Mouse (Mus musculus): ENCODE measurements around the gene Dnajc13. TPM values are rescaled to one million over a fixed set of nuclear protein-coding genes. Genes with fewer than 3 reads are reported as not detected.

Dnajc13 gene
- polyA plus RNA-seq, 1 experiment from 2014 or later: 20.8 TPM

DNA sequence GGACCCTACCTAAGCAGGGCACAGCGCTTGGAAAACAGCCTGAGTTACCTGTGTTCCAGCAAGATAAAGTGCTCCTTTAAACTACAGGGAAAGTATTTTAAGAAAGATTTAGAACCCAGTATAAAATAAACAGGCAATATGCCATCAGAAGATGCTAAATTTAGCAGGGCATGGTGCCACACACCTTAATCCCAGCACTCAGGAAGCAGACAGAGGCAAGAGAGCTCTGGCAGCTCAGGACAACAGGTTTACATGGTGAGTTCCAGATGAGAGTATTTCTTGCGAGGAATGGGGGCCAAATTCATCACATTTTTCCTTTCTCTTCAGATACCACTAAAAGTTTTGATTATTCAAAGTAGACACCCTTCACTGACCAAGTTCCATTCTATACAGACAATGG lies 68.8 kb downstream of the Dnajc13 start:
- Histone ChIP-seq H3K9me3 (replicated peaks; ENCODE audit: low read length) (no peaks in the 10 kb centered on the region), H3K27ac (no peak overlapping the region), H3K4me2 (ENCODE audit: low read length) (no peak overlapping the region), H3K27me3 (ENCODE audit: insufficient read depth, low read length) (no peaks in the 10 kb centered on the region), H3K4me1 (replicated peaks; ENCODE audit: insufficient read depth, low read length) (no peaks in the 10 kb centered on the region), H3K9ac (ENCODE audit: low read depth, low read length) (no peak overlapping the region), H3K36me3 (ENCODE audit: insufficient read depth, low read length) (peaks cover 62% of the 10 kb centered on the region), H3K4me3 (replicated peaks; ENCODE audit: low read depth, low read length) (no peak overlapping the region)
- WGBS: 92% methylated on average over 2 of the region's 2 CpGs
- DNase-seq (ENCODE audit: low spot score): no peak
- TF ChIP-seq CTCF (IDR thresholded peaks at IDR 0.05; ENCODE audit: low read depth): no peak
- no peak for ATAC-seq (replicated peaks; ENCODE audit: low FRiP score, low read depth)

DNA sequence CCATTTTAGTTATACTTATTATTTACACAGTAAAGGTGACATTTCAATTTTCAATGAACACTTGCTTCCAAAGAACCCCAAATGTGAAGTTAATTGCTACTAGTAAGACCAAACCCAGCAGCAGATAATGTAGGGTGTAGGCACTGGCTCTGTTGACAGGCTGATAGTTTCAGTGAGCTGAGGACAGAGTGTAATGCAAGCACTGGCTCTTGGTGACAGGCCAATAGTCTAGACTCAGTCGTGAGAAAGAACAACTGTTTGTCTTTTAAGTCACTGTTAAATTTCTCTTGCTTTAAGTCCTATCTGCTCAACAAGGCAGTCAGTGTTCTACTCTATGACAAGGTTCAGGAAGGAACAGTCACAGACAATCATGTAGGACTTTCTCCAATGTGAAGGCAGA lies 69.4 kb downstream of the Dnajc13 start:
- ATAC-seq (replicated peaks; ENCODE audit: low FRiP score, low read depth) (no peak), DNase-seq (ENCODE audit: low spot score) (no peak)
- no peak overlapping the region for H3K27ac ChIP-seq
- peaks cover 66% of the 10 kb centered on the region for H3K36me3 ChIP-seq (ENCODE audit: insufficient read depth, low read length)
- WGBS: 84% methylated on average over 1 of the region's 1 CpGs
- H3K4me1 ChIP-seq (replicated peaks; ENCODE audit: insufficient read depth, low read length): no peaks in the 10 kb centered on the region
- no peaks in the 10 kb centered on the region for H3K27me3 ChIP-seq (ENCODE audit: insufficient read depth, low read length)
- no peak overlapping the region for H3K4me2 ChIP-seq (ENCODE audit: low read length)
- H3K9me3 ChIP-seq (replicated peaks; ENCODE audit: low read length): no peaks in the 10 kb centered on the region
- TF ChIP-seq CTCF (IDR thresholded peaks at IDR 0.05; ENCODE audit: low read depth): no peak
- H3K9ac ChIP-seq (ENCODE audit: low read depth, low read length): no peak overlapping the region
- no peak overlapping the region for H3K4me3 ChIP-seq (replicated peaks; ENCODE audit: low read depth, low read length)

DNA sequence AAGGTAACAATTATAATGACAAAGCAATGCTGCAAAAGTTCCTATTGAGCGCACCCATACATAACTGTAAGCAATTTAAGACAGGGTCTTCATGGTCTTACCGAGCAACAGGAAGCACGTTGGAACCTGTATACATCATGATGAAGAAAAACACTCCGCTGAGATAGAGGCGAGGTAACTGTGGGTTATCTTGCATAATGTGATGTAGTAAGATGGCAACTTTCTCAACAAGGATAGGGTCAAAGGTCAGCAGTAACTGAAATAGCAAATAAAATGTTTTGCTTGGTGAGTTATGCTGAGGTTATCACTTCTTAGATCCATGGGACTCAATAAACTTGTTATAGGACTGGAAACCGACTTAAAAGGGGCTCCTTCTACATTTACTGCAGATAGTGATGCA lies 70.2 kb downstream of the Dnajc13 start:
- H3K4me3 ChIP-seq (replicated peaks; ENCODE audit: low read depth, low read length): no peak overlapping the region
- no peaks in the 10 kb centered on the region for H3K9me3 ChIP-seq (replicated peaks; ENCODE audit: low read length)
- no peaks in the 10 kb centered on the region for H3K4me1 ChIP-seq (replicated peaks; ENCODE audit: insufficient read depth, low read length)
- WGBS: 90% methylated on average over 6 of the region's 6 CpGs
- no peak for TF ChIP-seq CTCF (IDR thresholded peaks at IDR 0.05; ENCODE audit: low read depth)
- H3K27me3 ChIP-seq (ENCODE audit: insufficient read depth, low read length): no peaks in the 10 kb centered on the region
- DNase-seq (ENCODE audit: low spot score): no peak
- H3K4me2 ChIP-seq (ENCODE audit: low read length): no peak overlapping the region
- H3K36me3 ChIP-seq (ENCODE audit: insufficient read depth, low read length): peaks cover 61% of the 10 kb centered on the region
- no peak for ATAC-seq (replicated peaks; ENCODE audit: low FRiP score, low read depth)
- no peak overlapping the region for H3K27ac ChIP-seq
- no peak overlapping the region for H3K9ac ChIP-seq (ENCODE audit: low read depth, low read length)

DNA sequence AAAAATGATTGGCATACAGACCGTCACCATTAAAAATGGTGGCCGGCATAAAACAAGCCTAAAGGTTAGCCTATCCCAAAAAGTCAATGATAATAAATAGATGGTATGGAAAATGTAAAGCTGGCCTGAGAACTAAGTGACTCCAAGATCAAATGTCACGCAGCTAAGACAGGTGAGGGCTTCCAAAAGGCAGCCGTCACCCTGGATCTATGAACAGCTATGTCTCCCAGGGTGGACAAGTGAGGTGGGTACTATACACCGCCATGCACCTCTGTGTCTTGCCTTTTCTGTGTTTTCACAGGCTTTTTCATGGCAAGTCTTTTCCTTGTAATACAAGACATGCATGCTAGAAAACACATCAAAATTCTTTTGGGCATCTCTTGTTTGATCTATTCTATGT lies 73.1 kb downstream of the Dnajc13 start:
- H3K27ac ChIP-seq: no peak overlapping the region
- H3K4me1 ChIP-seq (replicated peaks; ENCODE audit: insufficient read depth, low read length): no peaks in the 10 kb centered on the region
- peaks cover 58% of the 10 kb centered on the region for H3K36me3 ChIP-seq (ENCODE audit: insufficient read depth, low read length)
- DNase-seq (ENCODE audit: low spot score) (no peak), ATAC-seq (replicated peaks; ENCODE audit: low FRiP score, low read depth) (no peak)
- H3K9me3 ChIP-seq (replicated peaks; ENCODE audit: low read length): no peaks in the 10 kb centered on the region
- 95% methylated on average over 5 of the region's 5 CpGs for WGBS
- no peak overlapping the region for H3K9ac ChIP-seq (ENCODE audit: low read depth, low read length)
- H3K4me3 ChIP-seq (replicated peaks; ENCODE audit: low read depth, low read length): no peak overlapping the region
- TF ChIP-seq CTCF (IDR thresholded peaks at IDR 0.05; ENCODE audit: low read depth): no peak
- no peaks in the 10 kb centered on the region for H3K27me3 ChIP-seq (ENCODE audit: insufficient read depth, low read length)
- H3K4me2 ChIP-seq (ENCODE audit: low read length): no peak overlapping the region

DNA sequence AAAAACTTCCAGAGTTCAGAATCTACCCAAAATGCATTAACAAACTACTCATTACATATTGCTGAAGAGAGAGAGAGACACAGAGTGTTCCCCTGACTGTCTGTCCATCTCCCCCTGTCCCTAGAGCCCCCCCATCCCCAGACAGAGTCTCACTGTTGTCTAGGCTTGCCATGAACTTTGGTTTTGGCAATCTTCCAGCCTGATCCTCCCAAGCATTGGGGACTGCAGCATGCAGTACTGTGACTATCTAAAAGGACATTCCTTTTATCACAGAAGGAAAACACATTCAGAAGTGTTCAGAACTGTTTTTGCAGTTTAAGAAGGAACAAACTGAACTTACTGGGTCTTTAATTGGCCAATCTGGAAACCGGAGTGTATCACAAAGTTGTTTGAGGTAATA lies 74.0 kb downstream of the Dnajc13 start:
- Histone ChIP-seq H3K27me3 (ENCODE audit: insufficient read depth, low read length) (no peaks in the 10 kb centered on the region), H3K36me3 (ENCODE audit: insufficient read depth, low read length) (peaks cover 56% of the 10 kb centered on the region), H3K4me3 (replicated peaks; ENCODE audit: low read depth, low read length) (no peak overlapping the region), H3K9ac (ENCODE audit: low read depth, low read length) (no peak overlapping the region), H3K4me2 (ENCODE audit: low read length) (no peak overlapping the region), H3K9me3 (replicated peaks; ENCODE audit: low read length) (no peaks in the 10 kb centered on the region), H3K4me1 (replicated peaks; ENCODE audit: insufficient read depth, low read length) (no peaks in the 10 kb centered on the region), H3K27ac (no peak overlapping the region)
- no peak for TF ChIP-seq CTCF (IDR thresholded peaks at IDR 0.05; ENCODE audit: low read depth)
- DNase-seq (ENCODE audit: low spot score) (no peak), ATAC-seq (replicated peaks; ENCODE audit: low FRiP score, low read depth) (no peak)
- WGBS: 90% methylated on average over 1 of the region's 1 CpGs

DNA sequence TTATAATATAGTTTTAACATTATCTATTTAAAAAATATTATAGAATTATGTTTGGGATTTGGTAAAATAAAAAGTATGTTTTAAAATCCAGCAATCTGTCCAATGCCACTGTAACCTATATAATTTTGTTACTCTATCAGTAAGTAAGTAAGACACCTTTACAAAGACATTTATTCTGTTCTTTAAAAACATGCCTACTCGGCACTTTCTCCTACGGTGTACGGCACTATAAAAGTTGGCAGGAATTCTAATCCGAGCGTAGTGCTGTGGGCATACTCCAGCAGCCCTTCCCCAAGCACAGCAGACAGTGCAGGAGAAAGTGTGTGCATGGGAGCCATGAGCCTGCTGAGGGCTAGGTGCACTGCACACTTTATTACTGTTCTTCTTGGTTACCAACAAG lies 75.7 kb downstream of the Dnajc13 start:
- no peak for TF ChIP-seq CTCF (IDR thresholded peaks at IDR 0.05; ENCODE audit: low read depth)

DNA sequence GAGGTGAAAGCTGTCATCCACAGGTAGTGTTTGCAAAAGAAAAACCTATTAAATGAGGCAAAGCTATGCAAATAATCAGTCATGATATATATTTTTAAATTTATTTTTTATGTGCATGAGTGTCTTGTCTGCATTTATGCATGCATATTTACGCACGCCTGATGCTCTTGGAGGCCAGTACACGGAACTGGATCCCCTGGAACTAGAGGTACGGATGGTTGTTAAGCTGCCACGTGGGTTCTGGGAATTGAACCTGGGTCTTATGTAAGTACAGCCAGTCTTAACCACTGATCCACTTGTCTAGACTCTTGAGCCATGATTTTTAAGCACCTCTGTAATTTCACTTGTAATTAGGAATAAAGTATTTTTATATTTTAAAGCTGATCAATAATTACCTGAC lies 79.5 kb downstream of the Dnajc13 start:
- H3K27me3 ChIP-seq (ENCODE audit: insufficient read depth, low read length): no peaks in the 10 kb centered on the region
- ATAC-seq (replicated peaks; ENCODE audit: low FRiP score, low read depth) (no peak), DNase-seq (ENCODE audit: low spot score) (no peak)
- no peak for TF ChIP-seq CTCF (IDR thresholded peaks at IDR 0.05; ENCODE audit: low read depth)
- no peak overlapping the region for H3K4me3 ChIP-seq (replicated peaks; ENCODE audit: low read depth, low read length)
- no peak overlapping the region for H3K9ac ChIP-seq (ENCODE audit: low read depth, low read length)
- WGBS: 95% methylated on average over 5 of the region's 5 CpGs
- peaks cover 55% of the 10 kb centered on the region for H3K36me3 ChIP-seq (ENCODE audit: insufficient read depth, low read length)
- no peaks in the 10 kb centered on the region for H3K4me1 ChIP-seq (replicated peaks; ENCODE audit: insufficient read depth, low read length)
- H3K9me3 ChIP-seq (replicated peaks; ENCODE audit: low read length): no peaks in the 10 kb centered on the region
- no peak overlapping the region for H3K27ac ChIP-seq
- no peak overlapping the region for H3K4me2 ChIP-seq (ENCODE audit: low read length)

More for the DNA sequence above, 75.7 kb downstream of the Dnajc13 start:
- Histone ChIP-seq H3K4me3 (replicated peaks; ENCODE audit: low read depth, low read length) (no peak overlapping the region), H3K9me3 (replicated peaks; ENCODE audit: low read length) (no peaks in the 10 kb centered on the region), H3K36me3 (ENCODE audit: insufficient read depth, low read length) (peaks cover 56% of the 10 kb centered on the region), H3K9ac (ENCODE audit: low read depth, low read length) (no peak overlapping the region), H3K27ac (no peak overlapping the region), H3K27me3 (ENCODE audit: insufficient read depth, low read length) (no peaks in the 10 kb centered on the region), H3K4me2 (ENCODE audit: low read length) (no peak overlapping the region), H3K4me1 (replicated peaks; ENCODE audit: insufficient read depth, low read length) (no peaks in the 10 kb centered on the region)
- 87% methylated on average over 5 of the region's 5 CpGs for WGBS
- DNase-seq (ENCODE audit: low spot score) (no peak), ATAC-seq (replicated peaks; ENCODE audit: low FRiP score, low read depth) (no peak)
